Mouse (Mus musculus) Patski (cell line): ENCODE measurements at regions not wholly inside any gene's neighbourhood (a gene's known extent, or its start where the extent isn't known, plus 50 kb on each side); places are given as distances from the start of the nearest gene placed in this dataset.

Experiments
- ATAC-seq: fragments of 100-300 bp; one replicate; pipeline ENCODE4 v1.8.0; 2021
- CTCF ChIA-PET: fragments of 350-600 bp; sonication (Branson Sonifier 250); formaldehyde crosslinking; loops from one replicate; lab custom pipeline; 2022; ENCODE audit warnings: inconsistent platforms; lab: Charles Lee
- POLR2A ChIA-PET: fragments of 350-600 bp; sonication (Branson Sonifier 250); formaldehyde crosslinking; loops from one replicate; lab custom pipeline; 2022; ENCODE audit warnings: antibody characterized with exemption, inconsistent platforms; lab: Charles Lee
- DNase-seq: peaks from one replicate; pipeline ENCODE4 v3.0.0-alpha.2; 2011; ENCODE audit warnings: low read depth, low spot score
- H3K27me3 ChIP-seq: fragments of 371-371 bp; one replicate; pipeline ENCODE4 v1.5.1; 2021
- CTCF ChIP-seq: fragments of 100-300 bp; IDR thresholded peaks from one replicate; pipeline ENCODE4 v1.5.1; 2021
- in situ Hi-C: fragments of 300-500 bp; cut with MboI; formaldehyde crosslinking; loops from 3 replicates; pipeline ENCODE4 v1.11.1; 2018; ENCODE audit warnings: low pct_unique_long_range_greater_than_20kb, mixed read lengths

DNA sequence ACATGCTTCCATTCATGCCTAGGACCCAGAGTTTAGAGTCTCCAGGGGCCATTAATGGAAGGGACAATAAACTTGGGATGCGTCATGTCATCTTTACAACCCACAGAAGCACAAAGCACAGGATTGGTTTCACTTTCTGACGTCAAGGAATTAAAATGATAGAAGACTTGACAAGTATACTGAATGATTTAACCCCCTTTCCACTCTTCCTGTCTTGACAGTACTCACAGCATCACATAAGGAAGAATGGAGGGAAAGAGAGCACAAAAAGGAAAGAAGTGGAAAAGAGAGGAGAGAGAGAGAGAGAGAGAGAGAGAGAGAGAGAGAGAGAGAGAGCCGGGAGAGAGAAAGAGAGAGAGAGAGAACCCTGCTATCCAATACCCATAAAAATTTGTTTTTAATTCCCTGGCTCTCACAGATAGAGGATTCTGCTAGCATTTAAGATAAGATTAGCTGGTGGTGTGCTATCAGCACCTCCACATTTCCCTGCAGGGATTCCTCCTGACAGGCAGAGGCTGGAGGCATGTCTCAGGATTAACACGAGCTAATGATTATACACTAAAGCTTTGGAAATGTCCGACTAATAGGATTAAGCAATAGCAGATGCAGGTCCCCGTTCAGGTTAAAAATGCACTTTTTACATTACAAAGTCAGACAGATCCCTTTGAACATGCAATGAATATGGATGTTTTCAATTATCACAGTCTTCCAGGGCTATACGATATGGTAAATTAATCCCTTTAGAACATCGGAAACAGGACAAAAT is 210.2 kb downstream of the Olfr1505 start:
- POLR2A ChIA-PET = no interaction called here
- CTCF ChIA-PET = no interaction called here
- peaks cover 19% of the 10 kb centered on the region for H3K27me3 ChIP-seq
- TF ChIP-seq CTCF = no peak
- DNase-seq (no peak), ATAC-seq (no peak)
- in situ Hi-C loops = no loop called here

DNA sequence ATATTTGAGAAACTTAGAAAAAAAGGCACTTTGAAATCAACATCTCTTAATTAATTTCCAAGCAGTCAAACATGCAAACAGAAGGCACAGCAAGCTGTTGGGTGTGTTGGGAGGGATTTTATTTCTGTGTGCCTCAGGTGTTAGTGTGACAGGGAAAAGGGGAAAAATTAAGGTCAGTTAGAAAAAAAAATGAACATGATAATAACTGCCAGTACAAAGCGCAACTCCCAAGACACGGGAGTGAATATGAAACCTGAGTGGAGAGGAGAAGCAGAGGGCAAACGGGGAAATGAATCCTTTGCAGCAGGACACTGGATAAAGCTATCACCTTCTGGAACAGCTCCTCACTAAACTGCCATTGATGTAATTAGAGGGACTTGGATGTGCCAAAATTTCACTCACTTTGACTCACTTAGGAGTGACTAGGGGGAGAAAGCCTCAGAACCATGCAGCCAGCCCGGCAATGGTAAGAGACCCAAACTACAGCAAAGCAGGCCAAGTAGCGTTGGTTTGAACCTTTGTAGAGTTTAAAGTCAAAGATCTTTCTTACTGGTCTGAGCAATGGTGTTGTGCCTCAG is 211.0 kb downstream of the Olfr1505 start:
- ATAC-seq (no peak), DNase-seq (no peak)
- in situ Hi-C loops = no loop called here
- TF ChIP-seq CTCF = no peak
- H3K27me3 ChIP-seq = peaks cover 19% of the 10 kb centered on the region
- CTCF ChIA-PET = no interaction called here
- POLR2A ChIA-PET = no interaction called here

DNA sequence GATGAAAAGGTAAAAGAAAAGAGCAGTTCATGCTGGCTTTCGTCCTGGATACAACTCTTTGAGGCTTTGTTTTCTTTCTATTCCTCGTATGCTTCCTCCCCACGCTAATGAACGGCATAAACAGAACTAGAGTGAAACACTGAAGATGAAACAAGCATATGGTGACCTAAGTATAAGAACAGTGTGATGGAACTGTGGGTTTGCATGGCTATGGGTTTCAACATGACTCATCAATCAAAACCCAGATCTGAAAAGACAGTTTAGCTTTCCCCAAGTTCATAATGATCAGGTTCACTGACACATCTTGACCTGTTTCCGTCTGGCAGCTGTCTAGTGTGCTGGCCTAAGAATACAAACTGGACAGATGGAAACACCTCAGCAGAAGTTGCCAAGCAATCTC is 211.7 kb downstream of the Olfr1505 start:
- DNase-seq (no peak), ATAC-seq (no peak)
- in situ Hi-C loops = no loop called here
- no peak for TF ChIP-seq CTCF
- peaks cover 19% of the 10 kb centered on the region for H3K27me3 ChIP-seq
- POLR2A ChIA-PET = no interaction called here
- CTCF ChIA-PET = no interaction called here

DNA sequence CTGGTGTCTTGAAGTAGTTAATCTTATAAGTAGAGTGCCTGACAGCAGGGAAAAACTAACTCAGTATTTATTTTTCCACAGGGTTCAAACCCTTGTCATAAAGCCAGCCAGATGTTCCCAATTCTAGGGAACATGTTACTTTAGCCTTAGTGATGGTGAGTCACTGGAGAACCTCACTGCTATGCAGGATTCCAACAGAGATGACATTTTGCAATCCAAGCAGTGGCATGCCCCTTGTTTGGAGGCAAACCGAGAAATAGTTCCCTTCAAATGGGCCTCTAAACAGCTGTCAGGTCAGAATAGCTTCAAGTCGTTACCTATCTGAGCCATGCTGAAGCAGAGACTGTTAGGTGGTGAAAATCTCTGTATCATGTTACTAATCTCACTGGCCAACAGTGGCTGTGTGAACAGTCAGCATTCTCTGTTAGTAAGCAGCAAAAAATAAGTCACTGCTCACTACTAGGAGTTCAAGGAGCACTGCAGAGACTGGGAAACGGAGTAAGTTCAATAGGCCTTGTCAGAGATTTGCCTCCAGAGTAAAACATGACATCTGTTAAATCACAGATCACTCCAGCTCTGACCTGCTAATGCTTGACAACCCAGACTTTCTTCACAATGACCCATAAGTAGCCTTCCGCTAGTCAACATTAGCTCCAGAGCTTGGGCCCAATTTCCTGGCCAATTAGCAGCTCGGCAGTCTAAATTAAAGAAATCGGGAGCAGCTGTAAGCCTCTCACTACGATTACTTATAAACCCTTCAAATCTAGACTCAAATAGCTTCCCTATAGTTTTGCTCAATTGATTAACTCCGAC is 215.3 kb downstream of the Olfr1505 start:
- POLR2A ChIA-PET = no interaction called here

DNA sequence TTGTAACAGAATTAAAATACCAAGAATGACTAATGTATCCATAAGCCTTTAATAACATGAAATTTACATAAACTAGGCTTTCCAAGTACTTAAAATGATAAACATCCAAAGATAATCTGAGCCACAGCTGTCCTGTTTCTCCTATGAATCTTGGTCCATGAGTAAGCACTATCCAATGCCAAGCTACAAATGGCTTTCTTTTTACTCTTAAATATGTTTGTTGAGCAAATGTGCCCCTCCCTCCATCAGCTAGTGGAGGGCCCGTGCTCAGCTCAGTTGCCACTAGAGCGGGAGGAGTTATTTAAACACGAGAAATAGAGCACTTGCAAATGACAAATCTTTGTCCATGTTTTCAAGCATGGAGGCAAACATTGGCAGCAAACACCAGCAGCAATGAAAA is 247.9 kb downstream of the Olfr1505 start:
- H3K27me3 ChIP-seq = peaks cover 9% of the 10 kb centered on the region
- in situ Hi-C loops = no loop called here
- ChIA-PET POLR2A (no interaction called here), CTCF (interaction anchor here (2.0 kb wide), 1 partner anchor 10 kb away, joined by 5 read pairs; no protein-coding TSS in a partner anchor)
- no peak for TF ChIP-seq CTCF
- ATAC-seq (no peak), DNase-seq (no peak)

More for the DNA sequence above, 215.3 kb downstream of the Olfr1505 start:
- in situ Hi-C loops = no loop called here
- H3K27me3 ChIP-seq = peaks cover 24% of the 10 kb centered on the region
- TF ChIP-seq CTCF = no peak
- CTCF ChIA-PET = no interaction called here
- DNase-seq = no peak
- ATAC-seq = no peak

DNA sequence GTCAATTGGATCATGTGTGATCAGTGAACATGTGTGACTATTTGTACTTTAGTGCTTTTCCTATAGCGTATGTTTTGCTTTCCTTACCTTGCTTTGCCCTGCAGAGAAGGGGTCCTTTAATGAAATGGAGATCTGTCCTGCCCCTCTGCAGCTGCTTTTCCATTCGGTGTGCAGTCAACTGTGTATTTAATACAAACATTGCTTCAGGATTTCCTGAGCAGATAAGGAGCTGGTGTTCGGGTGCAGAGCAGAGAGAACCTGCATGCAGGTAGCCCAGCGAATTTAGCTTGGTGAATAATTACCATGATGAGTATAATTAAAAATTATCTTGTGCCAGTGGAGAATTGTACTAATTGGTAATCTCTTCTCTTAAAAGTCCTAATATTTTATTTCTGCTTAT is 249.4 kb downstream of the Olfr1505 start:
- no peak for ATAC-seq
- in situ Hi-C loops = no loop called here
- no peak for TF ChIP-seq CTCF
- ChIA-PET CTCF (interaction anchor here (2.0 kb wide), 1 partner anchor 11 kb away, joined by 5 read pairs; no protein-coding TSS in a partner anchor), POLR2A (no interaction called here)
- peaks cover 15% of the 10 kb centered on the region for H3K27me3 ChIP-seq
- DNase-seq = no peak

DNA sequence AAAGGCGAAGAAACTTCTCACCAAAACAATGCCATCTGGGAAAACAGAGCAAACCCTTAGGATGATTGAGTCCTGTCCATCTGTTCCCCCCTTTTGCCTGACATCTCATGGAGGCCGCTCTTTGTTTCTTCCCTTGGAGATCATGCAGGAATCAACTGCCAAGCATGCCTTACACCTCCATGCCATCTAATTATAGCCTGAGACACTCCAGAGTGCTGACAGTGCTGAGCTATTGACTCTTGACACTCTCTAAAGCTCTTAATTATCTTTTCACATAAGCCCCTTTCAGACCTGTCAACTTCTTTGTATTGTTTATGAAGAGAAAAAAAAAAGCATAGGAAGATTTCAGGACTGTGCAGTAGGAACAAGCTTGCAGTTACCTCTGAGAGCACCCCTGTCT is 252.4 kb downstream of the Olfr1505 start:
- ATAC-seq = no peak
- POLR2A ChIA-PET = no interaction called here
- in situ Hi-C loops = no loop called here

DNA sequence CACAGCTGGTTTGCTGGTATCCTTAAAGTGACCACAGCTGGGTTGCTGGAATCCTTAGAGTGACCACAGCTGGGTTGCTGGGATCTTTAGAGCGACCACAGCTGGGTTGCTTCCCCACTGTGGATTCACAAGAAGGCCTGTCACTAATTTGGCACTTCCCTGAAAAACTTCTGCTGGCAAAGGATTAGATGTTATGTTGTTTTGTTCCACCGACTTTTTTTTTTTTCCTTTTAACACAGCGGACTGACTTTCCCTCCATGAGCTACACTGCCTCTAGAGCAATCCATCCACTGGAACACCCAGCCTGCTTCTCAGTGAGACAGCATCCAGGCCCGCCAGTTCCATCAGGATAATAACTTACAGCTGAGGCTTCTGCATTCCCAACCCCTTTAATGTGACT is 266.9 kb downstream of the Olfr1505 start:
- DNase-seq = no peak
- CTCF ChIA-PET = interaction anchor here (0.8 kb wide), 1 partner anchor 100 kb away, joined by 3 read pairs; no protein-coding TSS in a partner anchor
- in situ Hi-C loops = no loop called here
- POLR2A ChIA-PET = no interaction called here
- no peak for TF ChIP-seq CTCF
- peaks cover 46% of the 10 kb centered on the region for H3K27me3 ChIP-seq
- ATAC-seq = no peak

More for the DNA sequence above, 252.4 kb downstream of the Olfr1505 start:
- no peak for DNase-seq
- H3K27me3 ChIP-seq = peaks cover 24% of the 10 kb centered on the region
- TF ChIP-seq CTCF = no peak
- CTCF ChIA-PET = no interaction called here

DNA sequence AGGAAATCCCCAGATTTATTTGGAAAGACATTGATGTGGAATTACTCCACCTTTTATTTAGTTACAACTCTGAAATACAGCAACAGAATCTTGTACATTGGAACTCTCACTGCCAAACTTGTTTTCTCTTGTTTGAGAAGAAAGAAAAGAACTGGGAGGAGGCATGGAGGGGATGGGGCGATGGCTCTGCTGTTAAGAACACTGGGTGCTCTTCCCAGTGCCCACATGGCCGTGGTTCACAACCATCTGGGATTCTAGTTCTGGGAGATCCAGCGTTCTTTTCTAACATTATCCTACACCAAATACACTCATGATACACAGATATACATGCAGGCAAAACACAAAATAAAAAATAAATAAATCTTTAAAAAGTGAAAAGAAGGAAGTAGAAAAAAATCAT is 267.6 kb downstream of the Olfr1505 start:
- peaks cover 43% of the 10 kb centered on the region for H3K27me3 ChIP-seq
- in situ Hi-C loops = no loop called here
- DNase-seq (no peak), ATAC-seq (no peak)
- no peak for TF ChIP-seq CTCF
- ChIA-PET CTCF (interaction anchor here (0.8 kb wide), 1 partner anchor 101 kb away, joined by 3 read pairs; no protein-coding TSS in a partner anchor), POLR2A (no interaction called here)

DNA sequence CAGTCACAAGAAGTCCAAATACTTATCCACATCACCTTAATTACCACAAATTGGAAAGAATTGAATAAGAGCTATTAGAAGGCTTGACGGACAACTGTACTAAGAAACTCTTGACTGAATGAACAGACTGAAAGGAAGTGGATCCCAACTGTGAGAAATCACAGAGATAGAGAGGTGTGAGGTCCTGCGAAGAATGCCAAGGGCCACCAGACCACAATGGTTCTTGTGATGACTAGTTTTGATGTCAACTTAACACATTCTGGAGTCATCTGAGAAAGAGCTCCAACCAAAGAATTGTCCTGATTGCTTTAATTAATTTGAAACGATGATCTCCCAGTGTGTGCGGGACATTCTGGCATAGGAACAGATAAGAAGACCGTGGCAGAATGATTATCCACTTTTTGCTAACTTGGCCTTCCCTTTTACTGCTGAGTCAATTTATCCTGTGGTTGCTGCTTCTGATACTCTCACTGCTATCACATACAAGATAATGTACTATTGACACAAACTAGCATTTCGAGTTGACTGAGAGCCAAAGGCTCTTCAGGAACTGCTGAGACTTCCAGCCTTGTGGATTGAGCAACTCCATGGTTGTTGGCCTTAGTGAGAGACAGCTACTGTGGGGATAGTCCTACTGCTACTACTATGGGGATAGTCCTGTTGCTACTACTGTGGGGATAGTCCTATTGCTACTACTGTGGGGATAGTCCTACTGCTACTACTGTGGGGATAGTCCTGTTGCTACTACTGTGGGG is 268.5 kb downstream of the Olfr1505 start:
- H3K27me3 ChIP-seq = peaks cover 47% of the 10 kb centered on the region
- TF ChIP-seq CTCF = no peak
- POLR2A ChIA-PET = no interaction called here
- no peak for DNase-seq
- CTCF ChIA-PET = no interaction called here
- ATAC-seq = no peak
- in situ Hi-C loops = no loop called here
